Mouse (Mus musculus) heart, embryonic 13.5 days (tissue): ENCODE results near the gene Slit3. TPM values are rescaled to one million over a fixed set of nuclear protein-coding genes. Genes with fewer than 3 reads are reported as not detected.

Experiments used
- ATAC-seq: fragments of 200-750 bp; cut with Nextera tagmentation; 2 replicates; pipeline ENCODE4 v1.8.0; 2017; ENCODE audit warnings: moderate TSS enrichment; ENCODE audit not compliant: insufficient number of reproducible peaks, low FRiP score, low TSS enrichment; ENCODE audit errors: extremely low read depth
- H3K27ac ChIP-seq: fragments of 300-500 bp; sonication (generic); replicated peaks from 2 replicates; pipeline ENCODE4 v1.5.1; 2015; ENCODE audit warnings: moderate library complexity, mild to moderate bottlenecking, inconsistent platforms
- H3K27me3 ChIP-seq: fragments of 300-500 bp; sonication (generic); replicated peaks from 2 replicates; pipeline ENCODE4 v1.6.1; 2015; ENCODE audit warnings: mild to moderate bottlenecking, inconsistent platforms
- H3K36me3 ChIP-seq: fragments of 300-500 bp; sonication (generic); 2 replicates; pipeline ENCODE4 v1.6.1; 2015; ENCODE audit warnings: mild to moderate bottlenecking, inconsistent platforms
- H3K4me1 ChIP-seq: fragments of 300-500 bp; sonication (generic); 2 replicates; pipeline ENCODE4 v1.6.1; 2015; ENCODE audit warnings: inconsistent platforms
- H3K4me2 ChIP-seq: fragments of 300-500 bp; sonication (generic); 2 replicates; pipeline ENCODE4 v1.6.1; 2015; ENCODE audit warnings: inconsistent platforms, mild to moderate bottlenecking, moderate library complexity
- H3K4me3 ChIP-seq: fragments of 300-500 bp; sonication (generic); 2 replicates; pipeline ENCODE4 v1.5.1; 2015; ENCODE audit warnings: moderate library complexity, mild to moderate bottlenecking, inconsistent platforms
- H3K9ac ChIP-seq: fragments of 300-500 bp; sonication (generic); 2 replicates; pipeline ENCODE4 v1.6.1; 2015; ENCODE audit warnings: inconsistent platforms, mild to moderate bottlenecking, moderate library complexity
- H3K9me3 ChIP-seq: fragments of 300-500 bp; sonication (generic); 2 replicates; pipeline ENCODE4 v1.6.1; 2016; ENCODE audit warnings: inconsistent platforms
- WGBS: fragments of 180-500 bp; shearing (Covaris S2); methylation state at CpG from one replicate; pipeline ENCODE4 v1.1.7; 2015; ENCODE audit warnings: mixed read lengths; 5-methylcytosine and 5-hydroxymethylcytosine counted together
- polyA plus RNA-seq: library from polyadenylated mRNA; unstranded; fragments of >200 nt; fragmentation: Nextera tagmentation; extraction: Ambion mirVana; gene quantifications from 2 replicates; pipeline ENCODE4 v1.2.1, GENCODE M21; 2015

Gene Slit3
- polyA plus RNA-seq, 1 experiment from 2014 or later: 12.5 TPM

DNA sequence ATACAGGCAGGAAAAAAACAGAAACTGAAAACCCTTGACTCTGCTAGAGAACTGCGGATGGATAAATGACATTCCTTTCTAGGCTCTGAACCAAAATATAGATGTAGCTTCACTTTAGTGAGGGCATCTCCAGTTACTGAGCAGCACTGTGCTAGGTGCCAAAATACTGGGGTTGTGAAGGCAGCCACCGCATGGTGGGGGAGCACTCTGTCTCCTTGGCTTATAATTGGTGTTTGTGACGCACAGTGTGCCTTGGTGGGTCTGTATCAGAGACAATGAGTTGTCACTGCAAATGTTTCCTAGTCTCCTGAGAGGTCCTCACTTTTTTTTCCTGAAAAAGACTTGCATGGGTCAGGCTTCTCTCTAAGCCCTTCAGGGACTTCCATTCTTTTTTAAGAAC lies 125.6 kb downstream of the Slit3 start:
- no peak overlapping the region for H3K9ac ChIP-seq
- WGBS: 67% methylated on average over 3 of the region's 3 CpGs
- no peaks in the 10 kb centered on the region for H3K36me3 ChIP-seq
- no peaks in the 10 kb centered on the region for H3K9me3 ChIP-seq
- no peak for ATAC-seq
- no peak overlapping the region for H3K4me3 ChIP-seq
- H3K4me1 ChIP-seq: peaks cover 26% of the 10 kb centered on the region
- H3K27ac ChIP-seq: no peak overlapping the region
- no peaks in the 10 kb centered on the region; the same call in 1 of the 2 replicates for H3K27me3 ChIP-seq
- H3K4me2 ChIP-seq: no peak overlapping the region

GRCm38 (mm10) chr11:35248088-35248487 lies 127.1 kb downstream of the Slit3 start:
- Histone ChIP-seq H3K4me1 (peaks cover 37% of the 10 kb centered on the region), H3K9ac (no peak overlapping the region), H3K36me3 (no peaks in the 10 kb centered on the region), H3K27me3 (no peaks in the 10 kb centered on the region; the same call in 1 of the 2 replicates), H3K9me3 (no peaks in the 10 kb centered on the region), H3K4me2 (no peak overlapping the region), H3K4me3 (no peak overlapping the region), H3K27ac (no peak overlapping the region)
- no peak for ATAC-seq
- WGBS: 76% methylated on average over 5 of the region's 5 CpGs

GRCm38 (mm10) chr11:35250871-35251418 lies 129.9 kb downstream of the Slit3 start:
- no peak overlapping the region for H3K4me2 ChIP-seq
- 44% methylated on average over 4 of the region's 4 CpGs for WGBS
- H3K27me3 ChIP-seq: peaks cover 3% of the 10 kb centered on the region; the same call in 1 of the 2 replicates

GRCm38 (mm10) chr11:35251910-35252309 lies 130.9 kb downstream of the Slit3 start:
- no peaks in the 10 kb centered on the region for H3K9me3 ChIP-seq
- H3K27ac ChIP-seq: no peak overlapping the region
- H3K9ac ChIP-seq: no peak overlapping the region
- no peak overlapping the region for H3K4me3 ChIP-seq
- ATAC-seq: no peak
- H3K4me2 ChIP-seq: no peak overlapping the region
- peaks cover 38% of the 10 kb centered on the region for H3K4me1 ChIP-seq
- no peaks in the 10 kb centered on the region for H3K36me3 ChIP-seq
- H3K27me3 ChIP-seq: peaks cover 3% of the 10 kb centered on the region; the same call in 1 of the 2 replicates
- 33% methylated on average over 4 of the region's 4 CpGs for WGBS

More at GRCm38 (mm10) chr11:35250871-35251418, 129.9 kb downstream of the Slit3 start:
- H3K27ac ChIP-seq: no peak overlapping the region
- no peak overlapping the region for H3K4me3 ChIP-seq
- no peak for ATAC-seq
- H3K9ac ChIP-seq: no peak overlapping the region
- no peaks in the 10 kb centered on the region for H3K9me3 ChIP-seq
- H3K4me1 ChIP-seq: peaks cover 37% of the 10 kb centered on the region
- no peaks in the 10 kb centered on the region for H3K36me3 ChIP-seq

DNA sequence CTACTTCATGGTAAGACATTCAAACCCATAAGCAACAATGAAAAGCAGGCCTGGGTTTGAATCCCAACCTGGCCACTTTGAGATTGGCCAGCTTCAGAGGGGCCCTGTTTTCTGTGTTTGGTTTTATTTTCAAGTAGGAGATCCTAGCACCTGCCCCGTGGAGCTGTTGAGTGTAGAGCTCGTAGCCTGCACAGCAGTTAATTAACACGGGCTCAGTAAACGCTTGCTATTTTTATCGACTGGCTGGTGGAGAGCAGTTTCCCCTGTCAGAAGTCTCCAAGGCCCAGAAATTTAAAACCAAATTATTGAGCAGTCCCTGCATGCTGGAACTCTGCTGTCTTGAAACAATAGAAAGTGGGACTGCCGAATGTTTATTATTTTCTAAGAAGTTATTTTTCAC lies 136.3 kb downstream of the Slit3 start:
- ATAC-seq: no peak
- H3K9ac ChIP-seq: no peak overlapping the region
- H3K4me3 ChIP-seq: no peak overlapping the region
- H3K9me3 ChIP-seq: no peaks in the 10 kb centered on the region
- 44% methylated on average over 6 of the region's 6 CpGs for WGBS
- no peaks in the 10 kb centered on the region for H3K36me3 ChIP-seq
- 0 out of 2 replicates have a peak, but pooled peaks cover 3% of the 10 kb centered on the region for H3K27me3 ChIP-seq
- H3K27ac ChIP-seq: peak overlapping the region; percentile 75
- no peak overlapping the region for H3K4me2 ChIP-seq
- H3K4me1 ChIP-seq: peaks cover 47% of the 10 kb centered on the region

- H3K4me1 ChIP-seq: peaks cover 44% of the 10 kb centered on the region
- no peak overlapping the region for H3K27ac ChIP-seq
- no peak for ATAC-seq
- H3K9ac ChIP-seq: no peak overlapping the region
- H3K9me3 ChIP-seq: peaks cover 4% of the 10 kb centered on the region; the same call in 1 of the 2 replicates
- no peak overlapping the region for H3K4me3 ChIP-seq
- no peaks in the 10 kb centered on the region for H3K27me3 ChIP-seq
- H3K4me2 ChIP-seq: no peak overlapping the region
- WGBS: 86% methylated on average over 10 of the region's 10 CpGs
- no peaks in the 10 kb centered on the region for H3K36me3 ChIP-seq
Measured at GRCm38 (mm10) chr11:35261562-35262087, 140.6 kb downstream of the Slit3 start.

DNA sequence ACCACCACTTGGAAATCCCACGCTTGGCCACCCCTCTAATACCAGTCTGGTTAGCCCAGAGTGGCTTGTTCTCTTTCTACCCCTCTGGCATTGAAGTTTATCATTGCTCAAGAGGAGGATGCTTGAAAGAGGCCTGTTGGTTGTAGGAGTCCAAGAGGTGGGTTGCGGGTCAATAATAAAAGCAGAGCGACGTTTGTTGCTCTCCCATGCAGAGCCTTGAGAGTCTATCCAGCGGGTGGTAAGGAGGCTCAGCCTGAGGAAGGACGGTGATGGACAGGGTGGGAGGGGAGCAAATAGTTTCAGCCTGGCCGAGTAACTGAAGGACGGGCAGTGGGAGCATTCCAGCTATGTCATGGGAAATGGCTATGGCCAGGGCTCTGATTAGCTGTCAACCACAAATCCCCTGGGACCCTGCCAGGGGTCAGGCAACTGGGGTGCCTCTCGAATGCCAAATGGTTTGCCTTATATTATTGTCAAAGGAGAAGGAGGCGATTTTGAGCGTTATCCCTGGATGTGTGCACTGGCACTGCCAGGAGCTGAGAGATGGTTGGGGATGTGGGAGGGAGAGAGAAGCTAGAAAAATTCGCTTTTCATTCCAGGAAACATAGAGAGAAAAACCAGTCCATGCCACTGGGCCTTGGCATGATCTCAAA lies 141.4 kb downstream of the Slit3 start:
- WGBS: 55% methylated on average over 12 of the region's 12 CpGs
- ATAC-seq: no peak
- Histone ChIP-seq H3K4me3 (no peak overlapping the region), H3K27me3 (no peaks in the 10 kb centered on the region), H3K9ac (no peak overlapping the region), H3K9me3 (peaks cover 4% of the 10 kb centered on the region; the same call in 1 of the 2 replicates), H3K4me2 (no peak overlapping the region), H3K27ac (peak overlapping the region; percentile 0; the same call in 1 of the 2 replicates), H3K36me3 (no peaks in the 10 kb centered on the region), H3K4me1 (peaks cover 37% of the 10 kb centered on the region)

DNA sequence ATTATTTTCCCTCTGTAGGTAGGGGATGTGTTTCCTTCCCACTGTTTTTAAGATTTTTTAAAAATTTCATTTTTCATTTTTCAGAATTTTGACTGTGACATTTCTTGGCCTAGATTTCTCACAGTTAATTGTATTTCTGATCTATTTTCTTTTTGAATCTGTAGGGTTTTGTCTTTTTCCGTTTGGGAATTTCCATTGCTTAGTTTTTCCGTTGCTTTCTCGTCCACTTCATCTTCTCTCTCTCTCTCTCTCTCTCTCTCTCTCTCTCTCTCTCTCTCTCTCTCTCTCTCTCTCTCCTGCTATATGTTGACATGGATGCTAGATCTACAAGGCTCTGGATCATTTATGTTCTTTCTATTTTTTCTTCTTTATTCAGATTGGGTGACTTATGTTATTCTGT lies 143.7 kb downstream of the Slit3 start:
- WGBS: 79% methylated on average over 3 of the region's 3 CpGs
- H3K9me3 ChIP-seq: peaks cover 4% of the 10 kb centered on the region; the same call in 1 of the 2 replicates
- H3K27ac ChIP-seq: no peak overlapping the region
- no peak for ATAC-seq
- peaks cover 39% of the 10 kb centered on the region for H3K4me1 ChIP-seq
- no peak overlapping the region for H3K9ac ChIP-seq
- no peak overlapping the region for H3K4me3 ChIP-seq
- H3K4me2 ChIP-seq: no peak overlapping the region
- no peaks in the 10 kb centered on the region for H3K36me3 ChIP-seq
- H3K27me3 ChIP-seq: no peaks in the 10 kb centered on the region

DNA sequence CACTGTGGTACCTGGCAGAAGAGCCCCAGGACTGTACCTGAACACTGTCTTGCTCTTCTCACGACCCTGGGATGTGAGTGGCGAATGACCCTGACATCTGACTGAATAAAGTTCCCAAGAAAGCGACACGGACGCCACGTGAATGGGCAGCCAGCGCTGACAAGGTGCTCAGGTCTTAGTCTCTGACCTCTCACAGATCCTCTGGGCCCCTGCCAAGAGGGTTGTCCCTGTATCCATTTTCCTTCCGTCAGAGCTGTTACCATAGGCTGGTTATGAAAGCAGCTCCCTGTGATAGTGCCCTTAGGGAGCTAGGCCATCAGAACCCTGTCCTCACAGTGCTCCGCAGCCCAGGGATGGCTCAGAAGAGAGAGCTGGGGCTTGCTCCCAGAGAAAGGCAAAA lies 149.4 kb downstream of the Slit3 start:
- Histone ChIP-seq H3K27ac (peak overlapping the region; percentile 70), H3K4me3 (no peak overlapping the region), H3K27me3 (no peaks in the 10 kb centered on the region), H3K4me1 (peaks cover 57% of the 10 kb centered on the region), H3K9ac (no peak overlapping the region; the same call in 1 of the 2 replicates), H3K9me3 (no peaks in the 10 kb centered on the region), H3K36me3 (no peaks in the 10 kb centered on the region), H3K4me2 (no peak overlapping the region)
- peak; percentile 9; the same call in 1 of the 2 replicates for ATAC-seq
- WGBS: 55% methylated on average over 9 of the region's 9 CpGs

GRCm38 (mm10) chr11:35273416-35273815 lies 152.4 kb downstream of the Slit3 start:
- Histone ChIP-seq H3K4me3 (no peak overlapping the region), H3K9me3 (no peaks in the 10 kb centered on the region), H3K4me2 (no peak overlapping the region), H3K36me3 (no peaks in the 10 kb centered on the region), H3K4me1 (peaks cover 64% of the 10 kb centered on the region), H3K27ac (no peak overlapping the region), H3K9ac (no peak overlapping the region), H3K27me3 (no peaks in the 10 kb centered on the region)
- 70% methylated on average over 10 of the region's 10 CpGs for WGBS
- no peak for ATAC-seq

DNA sequence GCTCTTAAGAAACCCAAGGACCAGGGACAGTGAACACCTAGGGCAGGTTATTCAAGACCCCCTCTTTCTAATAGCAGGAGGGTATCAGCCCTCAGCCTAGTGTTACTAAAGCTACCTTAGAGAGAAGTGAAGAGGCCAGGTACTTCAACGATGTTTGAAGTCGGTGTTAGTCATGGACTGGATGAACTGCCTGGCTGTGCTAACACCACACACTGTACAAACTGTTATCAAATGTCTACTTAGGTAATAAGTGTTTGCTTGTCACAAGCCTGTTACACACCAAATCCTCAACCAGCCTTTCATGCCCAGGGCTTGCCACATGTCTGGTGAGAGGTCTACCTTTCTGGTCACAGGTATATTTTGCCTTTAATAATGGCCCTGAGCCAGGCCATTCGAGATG lies 153.0 kb downstream of the Slit3 start:
- Histone ChIP-seq H3K27ac (no peak overlapping the region), H3K4me3 (no peak overlapping the region), H3K36me3 (no peaks in the 10 kb centered on the region), H3K4me1 (peaks cover 65% of the 10 kb centered on the region), H3K9ac (no peak overlapping the region), H3K4me2 (no peak overlapping the region), H3K27me3 (no peaks in the 10 kb centered on the region), H3K9me3 (no peaks in the 10 kb centered on the region)
- ATAC-seq: no peak
- WGBS: 72% methylated on average over 3 of the region's 3 CpGs
